Mouse (Mus musculus) left cerebral cortex, postnatal 36 days (tissue): Measurements from ENCODE around the gene Hist1h3a. TPM values are rescaled to one million over a fixed set of nuclear protein-coding genes. Genes with fewer than 3 reads are reported as not detected.
"Not testable (repeated sequence)": the region's sequence is repeated elsewhere in the genome, so short reads cannot be mapped to it uniquely, and the experiment has no call there.

Experiments used
- DNase-seq, 2 experiments: peaks; one replicate each; pipeline ENCODE4 v3.0.0; 2021 to 2022; ENCODE audit warnings: low spot score in 2 of 2, mixed read lengths in 1 of 2
- intact Hi-C: fragments of 180-260 bp; cut with DNase I; formaldehyde crosslinking; loops from one replicate; pipeline ENCODE4 v1.15.1; 2025
- total RNA-seq, 2 experiments: library from RNA; stranded (reverse); gene quantifications; 2 replicates each; pipeline ENCODE4 v1.2.3; 2021

Gene Hist1h3a
- total RNA-seq: 10 to 100 TPM; 41.3 to 42.8 TPM

- intact Hi-C loops: not testable (repeated sequence)
Observed at GRCm38 (mm10) chr13:23761871-23762821, at the start of gene Hist1h3a. Gene Hist1h3a, minus strand, starts transcription at chr13:23762386.

GRCm38 (mm10) chr13:23806422-23807052 is 44.4 kb upstream of the Hist1h3a start, which contains the start of gene Slc17a2:
Gene Slc17a2, plus strand, starts transcription at chr13:23806993.
- intact Hi-C loops: no loop called here
- no peak for DNase-seq

More at GRCm38 (mm10) chr13:23761871-23762821, at the start of gene Hist1h3a:
- peak; percentile 52 to 53 for DNase-seq

- intact Hi-C loops: no loop called here
Observed at GRCm38 (mm10) chr13:23804532-23804931, 42.3 kb upstream of the Hist1h3a start.

GRCm38 (mm10) chr13:23799405-23799804 is 37.2 kb upstream of the Hist1h3a start:
- intact Hi-C loops: no loop called here

More at GRCm38 (mm10) chr13:23804532-23804931, 42.3 kb upstream of the Hist1h3a start:
- no peak for DNase-seq

GRCm38 (mm10) chr13:23792520-23792919 is 30.3 kb upstream of the Hist1h3a start:
- DNase-seq: peak; percentile 17 to 18
- intact Hi-C loops: loop anchor here (5.0 kb wide), 1 partner anchor 505 kb away; no protein-coding TSS in a partner anchor

More at GRCm38 (mm10) chr13:23799405-23799804, 37.2 kb upstream of the Hist1h3a start:
- DNase-seq: no peak

- intact Hi-C loops: no loop called here
- no peak for DNase-seq
Observed at GRCm38 (mm10) chr13:23779025-23779424, 16.8 kb upstream of the Hist1h3a start.

- intact Hi-C loops: no loop called here
- DNase-seq: no peak
Observed at GRCm38 (mm10) chr13:23778339-23778738, 16.2 kb upstream of the Hist1h3a start.

GRCm38 (mm10) chr13:23772561-23773313 is 10.6 kb upstream of the Hist1h3a start:
- peak; percentile 33 to 42 for DNase-seq
- intact Hi-C loops: no loop called here

- intact Hi-C loops, DNase-seq: not testable (repeated sequence)
Observed at GRCm38 (mm10) chr13:23769613-23770012, 7.4 kb upstream of the Hist1h3a start, which contains the start of gene Trim38. Gene Trim38, plus strand, starts transcription at chr13:23769913.

- intact Hi-C loops: no loop called here
Observed at GRCm38 (mm10) chr13:23768834-23769397, 6.7 kb upstream of the Hist1h3a start.

GRCm38 (mm10) chr13:23766772-23767171 is 4.6 kb upstream of the Hist1h3a start:
- intact Hi-C loops: no loop called here
- no peak for DNase-seq

More at GRCm38 (mm10) chr13:23768834-23769397, 6.7 kb upstream of the Hist1h3a start:
- DNase-seq: no peak

GRCm38 (mm10) chr13:23765172-23765513 is 3.0 kb upstream of the Hist1h3a start:
- intact Hi-C loops: no loop called here
- no peak for DNase-seq

GRCm38 (mm10) chr13:23764324-23765171 is 2.4 kb upstream of the Hist1h3a start:
- intact Hi-C loops: no loop called here
- no peak for DNase-seq

GRCm38 (mm10) chr13:23763586-23764323 is 1.6 kb upstream of the Hist1h3a start, which contains the start of gene Hist1h1a:
Gene Hist1h1a, plus strand, starts transcription at chr13:23763666.
- peak; percentile 81 to 83 for DNase-seq
- intact Hi-C loops: no loop called here

GRCm38 (mm10) chr13:23763242-23763585 is 1.0 kb upstream of the Hist1h3a start:
- intact Hi-C loops: no loop called here
- no peak for DNase-seq

- peak; percentile 97 to 98 for DNase-seq
- intact Hi-C loops: no loop called here
Observed at GRCm38 (mm10) chr13:23760972-23761864, 968 bp downstream of the Hist1h3a start, which contains the start of gene Hist1h4a. Gene Hist1h4a, minus strand, starts transcription at chr13:23761230.
